Mouse (Mus musculus) left cerebral cortex, adult 2 months (tissue): ENCODE results near the gene Umad1. TPM values are rescaled to one million over a fixed set of nuclear protein-coding genes. Genes with fewer than 3 reads are reported as not detected.

Experiments used
- DNase-seq, 2 experiments: peaks; one replicate each; pipeline ENCODE4 v3.0.0; 2021 to 2022; ENCODE audit warnings: low spot score in 2 of 2, mixed read lengths in 1 of 2; ENCODE audit errors: extremely low spot score in 1 of 2
- H3K27ac ChIP-seq: fragments of 200-600 bp; 2 replicates; pipeline ENCODE4 v1.8.1; 2022
- H3K4me3 ChIP-seq: fragments of 200-600 bp; 2 replicates; pipeline ENCODE4 v1.8.1; 2022
- CTCF ChIP-seq: fragments of 200-600 bp; IDR thresholded peaks from 2 replicates; pipeline ENCODE4 v1.8.1; 2022; ENCODE audit warnings: antibody characterized with exemption, mild to moderate bottlenecking, moderate library complexity
- intact Hi-C: fragments of 180-260 bp; cut with DNase I; formaldehyde crosslinking; loops from one replicate; pipeline ENCODE4 v1.15.1; 2025
- total RNA-seq, 2 experiments: library from RNA; stranded (reverse); gene quantifications; 2 replicates each; pipeline ENCODE4 v1.2.3; 2021

The Umad1 gene
- total RNA-seq, 2 experiments from 2014 or later, result 43.1 to 48.7 TPM

DNA sequence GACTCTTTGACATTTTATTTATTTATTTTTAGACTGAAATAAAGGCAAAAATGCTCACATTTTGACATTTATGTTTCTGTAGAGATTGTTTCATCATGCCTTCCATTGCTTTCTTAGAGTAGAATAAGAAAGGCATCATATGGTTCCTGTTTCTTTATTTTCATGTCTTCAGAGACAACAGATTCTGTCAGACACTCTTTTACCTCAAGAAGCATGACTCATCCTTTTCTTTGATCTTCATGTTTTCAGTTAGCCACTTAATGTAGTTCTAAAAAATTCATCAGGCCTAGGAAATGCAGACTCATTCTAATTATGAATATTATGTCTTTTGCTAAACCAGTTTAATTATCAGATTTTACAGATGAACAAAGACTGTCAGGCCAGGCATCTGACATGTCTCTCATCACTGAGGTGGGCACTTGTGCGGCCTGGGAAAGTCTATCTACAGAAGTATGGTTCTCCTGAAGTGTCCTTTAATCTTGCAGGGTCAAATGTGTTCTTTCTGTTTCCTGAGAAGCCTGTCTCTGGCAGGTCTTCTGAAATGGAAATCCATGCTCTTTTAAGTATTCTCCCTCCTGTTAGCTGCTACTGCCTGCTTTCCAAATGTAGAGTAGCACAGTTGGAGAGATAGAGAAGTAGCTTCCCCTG is 231.0 kb downstream of the Umad1 start:
- Histone ChIP-seq H3K4me3 (no peak overlapping the region), H3K27ac (no peak overlapping the region)
- intact Hi-C loops, result no loop called here
- TF ChIP-seq CTCF, result no peak
- no peak for DNase-seq

DNA sequence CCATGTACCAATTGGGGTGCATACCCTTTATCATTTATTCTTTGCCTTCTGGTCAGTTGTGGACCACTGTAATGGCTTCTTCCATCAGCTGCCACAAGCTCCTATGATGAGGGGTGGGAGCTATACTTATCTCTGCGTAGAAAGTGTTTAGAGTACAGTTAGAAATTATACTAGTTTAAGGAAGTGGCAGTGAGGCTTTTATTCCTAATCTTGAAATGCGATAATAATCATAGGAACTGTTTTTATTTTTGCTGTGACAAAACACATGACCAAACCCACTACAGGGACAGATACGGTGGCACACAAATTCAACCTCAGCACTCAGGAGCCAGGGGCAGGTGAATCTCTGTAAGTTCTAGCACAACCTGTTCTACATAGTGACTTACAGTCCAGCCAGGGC is 233.2 kb downstream of the Umad1 start:
- Histone ChIP-seq H3K4me3 (no peak overlapping the region), H3K27ac (no peak overlapping the region)
- no peak for TF ChIP-seq CTCF
- no peak for DNase-seq
- intact Hi-C loops, result no loop called here

DNA sequence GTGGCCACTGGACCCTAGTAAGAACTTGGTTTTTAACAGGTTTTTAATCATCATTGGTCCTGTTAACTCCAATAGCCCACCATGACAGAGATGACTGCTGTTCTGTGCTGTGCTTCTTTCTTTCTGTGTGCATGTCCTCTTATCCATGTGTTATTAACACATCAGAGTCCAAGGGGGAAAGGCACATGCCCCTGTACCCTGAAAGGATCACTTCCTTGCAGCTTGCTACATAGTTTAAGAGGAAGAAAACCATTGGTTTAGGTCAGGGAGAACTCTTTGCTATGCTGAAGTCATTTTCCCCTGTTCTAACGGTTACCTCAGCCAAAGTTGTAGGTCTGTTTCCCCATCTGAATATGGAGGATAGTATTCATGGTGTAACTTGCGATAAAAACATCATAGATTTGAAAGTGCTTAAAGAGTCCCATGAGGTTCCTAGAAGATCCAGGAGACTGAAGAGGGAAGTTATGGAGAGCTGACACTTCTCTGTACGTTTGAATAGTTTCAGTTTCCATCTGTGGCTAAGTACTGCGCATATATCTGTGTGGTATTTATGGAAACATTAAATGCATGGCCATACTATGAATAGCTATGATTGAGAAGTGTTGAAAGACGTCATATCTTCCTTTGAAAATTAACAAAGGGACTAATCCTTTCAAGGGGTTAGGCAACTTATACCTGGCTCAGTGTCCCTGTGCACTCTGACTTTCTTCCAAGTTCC is 236.2 kb downstream of the Umad1 start:
- intact Hi-C loops, result no loop called here
- no peak for TF ChIP-seq CTCF
- Histone ChIP-seq H3K4me3 (no peak overlapping the region), H3K27ac (no peak overlapping the region)
- DNase-seq, result no peak

DNA sequence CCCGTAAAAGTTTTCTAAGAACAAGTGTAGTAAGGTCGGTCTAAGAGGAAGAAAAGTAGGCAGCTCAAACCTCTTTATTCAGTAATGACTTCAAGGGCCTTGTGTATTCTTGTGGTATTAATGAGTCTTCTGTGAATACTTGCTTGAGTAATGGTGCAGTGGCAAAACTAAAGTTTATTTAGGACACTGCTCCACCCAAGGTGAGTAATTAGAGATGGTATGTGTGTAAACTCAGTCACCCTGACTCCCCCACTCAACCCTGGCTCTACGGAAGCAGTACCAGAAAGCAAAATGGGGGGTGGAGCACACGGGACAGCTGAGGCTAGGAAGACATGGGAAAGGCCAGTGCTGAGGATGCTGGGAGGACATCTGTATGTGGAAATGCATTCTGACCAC is 236.7 kb downstream of the Umad1 start:
- Histone ChIP-seq H3K27ac (no peak overlapping the region), H3K4me3 (no peak overlapping the region)
- intact Hi-C loops, result no loop called here
- DNase-seq, result no peak
- no peak for TF ChIP-seq CTCF

DNA sequence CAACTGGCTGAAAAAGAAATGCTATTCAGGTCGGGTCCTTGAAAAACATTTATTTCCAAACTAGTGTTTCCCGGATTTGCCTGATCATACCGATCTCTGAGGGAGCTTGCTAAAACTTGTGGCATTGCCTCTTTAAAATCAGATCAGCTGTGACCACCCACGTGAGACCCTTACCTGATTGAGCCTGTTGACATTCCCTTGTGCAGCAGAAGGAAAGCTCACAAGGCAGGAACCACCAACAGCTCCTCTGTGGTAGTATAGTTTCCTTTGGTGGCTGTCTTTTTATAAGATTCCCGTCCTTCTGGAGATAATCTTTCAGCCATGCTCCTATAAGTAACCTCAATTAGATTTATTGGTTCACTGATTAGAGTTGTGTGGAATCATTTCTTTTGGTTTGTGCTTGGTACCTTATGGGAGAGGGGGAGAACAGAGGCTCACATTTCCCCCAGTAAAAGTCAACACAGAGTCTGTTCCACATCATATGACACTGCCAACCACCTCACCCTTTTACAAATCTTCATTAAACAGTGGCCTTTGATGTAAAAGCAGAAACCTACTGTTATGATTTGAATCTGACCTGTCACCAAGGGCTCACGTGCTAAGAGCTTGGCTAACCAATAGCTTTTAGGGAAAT is 238.3 kb downstream of the Umad1 start:
- no peak for TF ChIP-seq CTCF
- intact Hi-C loops, result no loop called here
- H3K4me3 ChIP-seq, result no peak overlapping the region
- no peak overlapping the region for H3K27ac ChIP-seq
- no peak for DNase-seq

DNA sequence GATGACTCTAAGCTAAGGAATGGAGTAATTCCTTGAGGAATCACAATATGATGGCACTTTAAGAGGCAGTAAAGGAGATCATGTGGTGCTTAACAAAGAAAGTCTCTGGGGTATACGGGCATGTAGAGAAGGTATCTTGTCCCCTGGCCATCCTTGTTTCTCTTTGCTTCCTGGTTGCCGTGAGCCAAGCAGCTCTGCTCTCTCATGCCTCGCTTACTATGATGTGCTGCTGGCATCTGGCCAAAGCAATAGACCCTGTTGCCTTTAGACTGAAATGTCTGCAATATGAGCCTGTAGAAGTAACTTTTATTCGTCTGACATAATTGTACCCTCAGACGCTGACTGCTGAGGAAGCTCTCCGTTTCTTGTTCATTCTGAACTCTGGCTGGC is 238.8 kb downstream of the Umad1 start:
- no peak for DNase-seq
- no peak overlapping the region for H3K27ac ChIP-seq
- H3K4me3 ChIP-seq, result no peak overlapping the region
- intact Hi-C loops, result no loop called here
- TF ChIP-seq CTCF, result no peak

DNA sequence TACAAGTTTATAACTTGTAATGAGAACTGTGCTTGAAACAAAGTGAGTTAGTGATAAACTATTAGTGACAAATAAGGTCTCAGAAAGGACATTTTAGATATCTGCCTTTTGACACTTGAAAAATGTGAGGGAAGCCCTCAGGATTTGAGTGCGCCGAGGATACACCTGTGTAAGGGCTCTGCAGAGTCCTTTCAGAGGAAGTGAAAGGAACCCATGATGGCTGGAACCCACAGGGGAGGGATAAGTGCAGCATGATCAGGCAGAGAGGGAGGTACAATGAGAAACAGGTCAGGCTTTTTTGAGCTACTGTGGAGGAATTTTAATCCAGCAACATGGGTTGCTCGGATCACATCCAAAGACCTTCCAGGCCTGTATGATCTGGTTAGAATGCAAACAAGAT is 239.9 kb downstream of the Umad1 start:
- no peak for TF ChIP-seq CTCF

DNA sequence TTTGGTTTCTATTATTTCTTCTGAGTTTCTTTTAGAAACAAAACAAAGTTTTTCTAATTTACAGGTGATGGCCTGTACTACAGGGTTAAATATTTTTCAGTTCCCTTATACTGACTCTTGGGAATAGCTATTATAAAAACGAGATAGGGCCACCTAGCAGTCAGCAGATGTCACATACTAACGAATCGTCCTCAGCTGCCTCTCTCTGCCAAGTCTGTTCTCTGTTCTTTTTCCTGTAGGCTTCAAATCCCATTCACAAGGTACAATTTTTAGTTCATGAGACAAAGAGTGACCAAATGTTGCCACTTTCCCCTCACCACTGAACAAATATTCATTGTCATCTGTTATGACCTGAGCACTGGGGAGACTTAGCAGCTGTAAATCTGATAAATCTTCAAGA is 244.9 kb downstream of the Umad1 start:
- Histone ChIP-seq H3K4me3 (no peak overlapping the region), H3K27ac (no peak overlapping the region)
- intact Hi-C loops, result no loop called here
- TF ChIP-seq CTCF, result no peak
- DNase-seq, result no peak

More for the DNA sequence above, 239.9 kb downstream of the Umad1 start:
- H3K27ac ChIP-seq, result no peak overlapping the region
- intact Hi-C loops, result no loop called here
- DNase-seq, result no peak
- H3K4me3 ChIP-seq, result no peak overlapping the region

DNA sequence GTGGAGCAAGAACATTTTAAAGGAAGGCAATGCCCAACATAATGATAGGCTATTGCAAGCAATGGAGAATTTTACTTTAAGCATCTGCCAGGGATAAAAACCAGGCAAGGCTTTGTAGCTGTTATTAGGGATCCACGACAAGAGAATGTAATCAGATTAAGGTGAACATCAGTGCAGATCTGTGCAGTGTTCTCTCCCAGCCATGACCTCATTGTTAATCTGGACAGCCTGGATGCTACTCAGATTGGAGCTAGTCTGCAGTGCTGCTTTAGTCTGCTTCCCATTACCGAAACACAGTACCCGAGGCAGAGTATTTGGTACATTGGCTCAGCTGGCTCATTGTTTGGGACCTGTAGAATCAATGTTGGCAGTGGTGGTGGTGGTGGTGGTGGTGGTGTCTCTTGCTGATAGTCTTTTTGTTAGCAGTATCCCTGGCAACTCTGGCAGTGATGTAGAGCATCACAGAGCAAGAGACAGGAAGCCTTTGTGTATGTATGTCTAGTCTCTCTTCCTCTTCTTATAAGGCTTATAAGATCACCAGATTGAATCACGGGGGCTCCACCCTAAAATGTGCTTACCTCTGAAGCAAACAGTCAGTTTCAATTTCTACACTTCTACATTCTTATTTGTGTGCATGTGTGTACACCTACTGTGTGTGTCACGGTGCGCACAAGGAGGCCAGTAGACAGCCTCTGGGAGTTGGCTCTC is 245.6 kb downstream of the Umad1 start:
- no peak for TF ChIP-seq CTCF

DNA sequence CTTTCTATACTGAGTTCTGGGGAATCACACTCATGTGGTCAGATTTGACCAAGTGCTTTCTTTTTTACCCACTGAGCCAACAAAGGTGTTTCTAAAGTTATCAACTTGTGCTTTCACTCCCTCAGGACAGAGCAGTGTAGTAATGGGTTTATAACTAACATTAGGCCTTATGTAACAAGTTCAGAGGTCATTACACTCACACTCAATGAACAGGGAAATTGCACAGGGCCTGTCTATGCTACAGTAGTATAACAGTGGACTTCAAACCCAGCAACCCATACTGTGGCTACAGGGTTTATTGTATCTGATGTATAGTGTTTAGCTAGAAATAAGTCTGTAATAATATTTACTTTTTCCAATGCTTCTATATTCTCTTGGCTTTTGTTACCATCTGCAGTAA is 247.5 kb downstream of the Umad1 start:
- DNase-seq, result no peak
- Histone ChIP-seq H3K27ac (no peak overlapping the region), H3K4me3 (no peak overlapping the region)
- no peak for TF ChIP-seq CTCF
- intact Hi-C loops, result loop anchor here (5.0 kb wide), 3 partner anchors 94 to 814 kb away; partner anchors contain the start of genes Asns, Gm45062, Rpa3 and Umad1

More for the DNA sequence above, 245.6 kb downstream of the Umad1 start:
- DNase-seq, result no peak
- intact Hi-C loops, result loop anchor here (5.0 kb wide), 3 partner anchors 92 to 812 kb away; partner anchors contain the start of genes Asns, Gm45062, Rpa3 and Umad1
- Histone ChIP-seq H3K27ac (no peak overlapping the region), H3K4me3 (no peak overlapping the region)

Other genes with a start within 250 kb of the Umad1 start
- gene Col28a1, start 66.7 kb upstream of the Umad1 start, total RNA-seq, result under 1 TPM; 0.63 to 0.89 TPM
- 10 to 100 TPM; 20.5 to 26.2 TPM for gene Mios, start 50.1 kb upstream of the Umad1 start, total RNA-seq
- gene Rpa3, start 115 bp upstream of the Umad1 start, total RNA-seq, result 10 to 100 TPM in 1 of 2 experiments, 1 to 10 TPM in 1; 8.8 to 16.1 TPM
- gene Gm45062, start 162 bp downstream of the Umad1 start, total RNA-seq, result 1 to 10 TPM; 5.2 to 8.1 TPM